Mouse (Mus musculus) ES-Bruce4 (cell line): ENCODE results near the gene Vipr1. TPM values are rescaled to one million over a fixed set of nuclear protein-coding genes. Genes with fewer than 3 reads are reported as not detected.

Experiments
- H3K27ac ChIP-seq: 2 replicates; pipeline ENCODE4 v1.5.1; 2012; ENCODE audit warnings: low read length, inconsistent platforms; ENCODE audit not compliant: insufficient read depth
- H3K27me3 ChIP-seq: 2 replicates; pipeline ENCODE4 v1.6.1; 2012; ENCODE audit warnings: mild to moderate bottlenecking, low read length, inconsistent platforms; ENCODE audit not compliant: control insufficient read depth, poor library complexity, insufficient read depth, severe bottlenecking
- H3K36me3 ChIP-seq: 2 replicates; pipeline ENCODE4 v1.6.1; 2012; ENCODE audit warnings: inconsistent platforms, mild to moderate bottlenecking, low read length, moderate library complexity; ENCODE audit not compliant: control insufficient read depth, poor library complexity, insufficient read depth, severe bottlenecking
- H3K4me1 ChIP-seq: one replicate; pipeline ENCODE4 v1.8.1; 2011; ENCODE audit warnings: low read length; ENCODE audit not compliant: control insufficient read depth, insufficient read depth
- H3K4me3 ChIP-seq: 2 replicates; pipeline ENCODE4 v1.5.1; 2011; ENCODE audit warnings: low read depth, mild to moderate bottlenecking, low read length
- H3K9ac ChIP-seq: 2 replicates; pipeline ENCODE4 v1.6.1; 2012; ENCODE audit warnings: low read depth, mild to moderate bottlenecking, inconsistent platforms; ENCODE audit not compliant: poor library complexity, severe bottlenecking
- H3K9me3 ChIP-seq: replicated peaks from 2 replicates; pipeline ENCODE4 v1.6.1; 2012; ENCODE audit warnings: mild to moderate bottlenecking, low read length, inconsistent platforms; ENCODE audit not compliant: control insufficient read depth, poor library complexity, insufficient read depth, severe bottlenecking
- CTCF ChIP-seq: IDR thresholded peaks from one replicate; pipeline ENCODE4 v1.8.1; 2011; ENCODE audit warnings: low read depth, low read length
- EP300 ChIP-seq: IDR thresholded peaks from 2 replicates; pipeline ENCODE4 v1.6.1; 2011; ENCODE audit warnings: low read depth, low read length; ENCODE audit not compliant: insufficient read depth
- POLR2A ChIP-seq: IDR thresholded peaks from one replicate; pipeline ENCODE4 v1.8.1; 2011; ENCODE audit warnings: low read length; ENCODE audit not compliant: insufficient read depth
- polyA plus RNA-seq: library from polyadenylated mRNA; stranded (reverse); fragments of >200 nt; gene quantifications from 2 replicates; pipeline ENCODE4 v1.2.4, GENCODE M21; 2011; ENCODE audit warnings: low read depth; ENCODE audit not compliant: missing spikeins, insufficient read depth, insufficient read length

Gene Vipr1
- polyA plus RNA-seq, 1 experiment, result 0.28 TPM

- H3K27me3 ChIP-seq, result no peaks in the 10 kb centered on the region
- H3K9me3 ChIP-seq, result no peaks in the 10 kb centered on the region
- TF ChIP-seq EP300, result no peak
- no peak for TF ChIP-seq CTCF
- no peak for TF ChIP-seq POLR2A
- no peaks in the 10 kb centered on the region for H3K36me3 ChIP-seq
- no peaks in the 10 kb centered on the region for H3K4me1 ChIP-seq
- no peak overlapping the region for H3K27ac ChIP-seq
- no peak overlapping the region for H3K4me3 ChIP-seq
- H3K9ac ChIP-seq, result no peak overlapping the region
Observed at GRCm38 (mm10) chr9:121657143-121657542, 14.6 kb downstream of the Vipr1 start.

DNA sequence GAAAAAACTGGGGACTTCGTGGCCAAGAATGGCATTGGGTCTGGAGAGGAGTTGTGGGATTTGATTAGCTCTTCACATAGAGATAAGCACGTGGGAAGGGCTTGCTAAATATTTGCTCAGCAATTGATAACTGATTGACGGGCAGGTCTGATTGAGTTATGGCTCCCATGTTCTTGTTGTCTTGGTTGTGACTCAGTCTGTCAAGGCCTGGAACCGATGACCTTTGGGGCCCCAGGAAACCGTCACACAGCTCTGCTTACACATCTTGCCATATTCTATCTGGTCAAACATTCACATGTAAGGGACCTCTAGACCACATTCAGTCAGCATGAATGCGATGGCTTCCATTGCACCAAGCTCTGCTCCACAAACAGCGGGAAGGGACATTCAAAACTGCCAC is 15.7 kb downstream of the Vipr1 start:
- TF ChIP-seq EP300 (no peak), CTCF (no peak), POLR2A (no peak)
- Histone ChIP-seq H3K27ac (no peak overlapping the region), H3K27me3 (no peaks in the 10 kb centered on the region), H3K36me3 (no peaks in the 10 kb centered on the region), H3K9me3 (no peaks in the 10 kb centered on the region), H3K4me3 (no peak overlapping the region), H3K9ac (no peak overlapping the region), H3K4me1 (no peaks in the 10 kb centered on the region)

DNA sequence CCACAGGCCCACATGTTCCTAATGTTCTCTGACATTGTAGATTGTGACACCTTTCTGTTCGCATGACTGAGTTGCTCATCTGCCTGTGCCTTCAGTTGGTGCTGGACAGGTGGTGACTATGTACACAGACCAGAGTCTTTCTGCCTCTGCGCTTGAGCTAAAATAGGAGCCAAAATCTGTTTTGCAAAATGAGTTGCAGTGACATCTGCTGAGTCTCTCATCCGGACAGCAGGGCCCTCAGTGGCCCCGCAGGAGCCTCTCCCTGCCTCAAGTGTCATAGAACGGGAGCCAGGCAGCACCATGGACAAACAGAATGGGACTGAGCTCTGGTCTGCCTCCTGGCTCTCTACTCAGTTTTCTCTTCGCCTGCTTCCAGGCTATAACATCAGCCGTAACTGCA is 17.3 kb downstream of the Vipr1 start:
- no peak overlapping the region for H3K9ac ChIP-seq
- H3K36me3 ChIP-seq, result no peaks in the 10 kb centered on the region
- TF ChIP-seq CTCF, result no peak
- TF ChIP-seq EP300, result no peak
- TF ChIP-seq POLR2A, result no peak
- H3K4me3 ChIP-seq, result no peak overlapping the region
- no peaks in the 10 kb centered on the region for H3K4me1 ChIP-seq
- H3K9me3 ChIP-seq, result no peaks in the 10 kb centered on the region
- H3K27ac ChIP-seq, result no peak overlapping the region
- no peaks in the 10 kb centered on the region for H3K27me3 ChIP-seq

DNA sequence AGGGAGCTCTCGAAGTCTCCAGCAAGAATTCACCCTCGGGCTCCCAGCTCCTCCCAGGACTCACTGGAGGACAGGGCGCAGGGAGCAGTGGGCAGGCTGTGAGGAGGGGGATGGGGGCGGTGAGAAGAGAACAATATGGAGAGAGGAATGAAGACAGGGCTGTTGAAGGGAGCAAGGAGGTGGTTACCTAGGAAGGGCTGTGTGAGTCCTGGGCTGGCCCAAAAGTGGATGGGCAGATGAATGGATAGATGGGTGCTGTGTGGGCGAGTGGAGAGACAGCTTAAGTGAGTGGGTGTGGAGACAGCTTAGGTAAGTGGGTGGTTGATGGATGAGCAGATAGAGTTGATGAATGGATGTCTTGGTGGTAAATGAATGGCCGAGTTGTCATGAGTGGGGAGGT is 21.0 kb downstream of the Vipr1 start:
- Histone ChIP-seq H3K4me1 (no peaks in the 10 kb centered on the region), H3K9ac (no peak overlapping the region), H3K4me3 (no peak overlapping the region), H3K36me3 (no peaks in the 10 kb centered on the region), H3K27me3 (no peaks in the 10 kb centered on the region), H3K9me3 (no peaks in the 10 kb centered on the region), H3K27ac (no peak overlapping the region)
- TF ChIP-seq POLR2A (no peak), EP300 (no peak), CTCF (no peak)

DNA sequence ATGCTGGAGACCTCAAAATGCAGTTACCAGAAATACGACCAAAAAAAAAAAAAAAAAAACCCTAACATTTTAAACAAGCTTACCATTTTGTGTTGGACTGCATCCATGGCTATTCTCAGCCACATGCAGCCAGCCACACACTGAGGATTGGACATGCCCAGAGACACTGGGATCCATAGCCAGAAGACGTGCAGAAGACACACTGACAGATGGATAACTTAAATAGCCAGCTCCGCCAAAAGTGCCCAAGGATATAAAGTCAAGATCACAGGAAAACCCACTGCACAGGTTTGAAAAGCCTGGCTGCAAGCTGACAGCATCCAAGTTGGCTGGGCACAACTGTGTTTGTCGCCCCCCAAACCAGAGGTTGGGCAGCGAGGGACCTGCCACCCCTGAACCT is 21.6 kb downstream of the Vipr1 start:
- no peak overlapping the region for H3K4me3 ChIP-seq
- no peak overlapping the region for H3K9ac ChIP-seq
- H3K9me3 ChIP-seq, result no peaks in the 10 kb centered on the region
- H3K36me3 ChIP-seq, result no peaks in the 10 kb centered on the region
- no peaks in the 10 kb centered on the region for H3K27me3 ChIP-seq
- H3K4me1 ChIP-seq, result no peaks in the 10 kb centered on the region
- TF ChIP-seq EP300 (no peak), CTCF (no peak), POLR2A (no peak)
- H3K27ac ChIP-seq, result no peak overlapping the region

- no peak overlapping the region for H3K9ac ChIP-seq
- no peak for TF ChIP-seq POLR2A
- H3K27ac ChIP-seq, result no peak overlapping the region
- no peaks in the 10 kb centered on the region for H3K4me1 ChIP-seq
- no peaks in the 10 kb centered on the region for H3K36me3 ChIP-seq
- H3K27me3 ChIP-seq, result no peaks in the 10 kb centered on the region
- H3K4me3 ChIP-seq, result no peak overlapping the region
- no peaks in the 10 kb centered on the region for H3K9me3 ChIP-seq
Observed at GRCm38 (mm10) chr9:121666957-121667630, 24.6 kb downstream of the Vipr1 start.
